Mouse (Mus musculus) frontal cortex, postnatal 14 days (tissue): ENCODE measurements at regions not wholly inside any gene's neighbourhood (a gene's known extent, or its start where the extent isn't known, plus 50 kb on each side); places are given as distances from the start of the nearest gene placed in this dataset.

Experiments used
- DNase-seq, 2 experiments: peaks; one replicate each; pipeline ENCODE4 v3.0.0; 2022; ENCODE audit warnings: low spot score in 2 of 2

DNA sequence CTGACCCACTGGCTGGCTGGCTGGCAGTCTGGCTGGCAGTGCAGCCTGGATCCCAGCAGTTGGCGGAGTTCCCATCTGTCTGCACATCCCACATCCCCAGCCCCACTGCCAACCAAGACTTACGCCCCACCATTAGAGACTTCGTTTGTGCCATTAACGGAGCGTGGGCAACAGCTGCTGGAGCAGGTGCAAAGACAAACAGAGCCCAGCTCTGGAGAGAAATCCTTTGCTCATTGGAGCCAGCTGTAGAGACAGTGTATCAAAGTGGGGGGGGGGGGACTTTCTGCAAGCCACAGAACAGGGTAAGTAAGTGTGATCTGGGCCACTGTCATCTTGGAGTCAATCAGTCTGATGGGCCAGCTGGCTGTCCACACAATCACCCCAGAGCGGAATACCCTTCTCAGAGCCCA, 52.3 kb downstream of the Rplp1 start:
- peak; percentile 65 to 78 for DNase-seq

DNA sequence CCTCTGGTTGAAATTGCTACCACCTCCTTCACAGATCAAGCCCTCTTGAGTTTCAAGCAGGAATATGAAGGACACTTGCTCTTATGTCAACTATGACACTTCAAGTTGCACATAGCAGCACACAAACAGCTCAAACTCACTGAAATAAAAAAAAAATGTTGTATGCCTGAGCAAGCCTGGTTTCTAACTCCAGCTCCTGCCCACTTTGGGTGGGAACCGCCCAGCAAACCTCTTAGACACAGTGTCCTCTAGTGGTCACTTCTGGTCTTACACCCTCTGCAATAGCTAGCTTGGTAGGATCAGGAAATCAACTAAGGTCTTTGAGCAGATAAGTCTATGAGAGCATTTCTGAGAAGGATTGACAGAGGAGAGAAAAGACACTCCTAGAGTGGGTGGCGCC, 54.2 kb downstream of the Rplp1 start:
- peak in 1 of 2 experiments; percentile 49 for DNase-seq

DNA sequence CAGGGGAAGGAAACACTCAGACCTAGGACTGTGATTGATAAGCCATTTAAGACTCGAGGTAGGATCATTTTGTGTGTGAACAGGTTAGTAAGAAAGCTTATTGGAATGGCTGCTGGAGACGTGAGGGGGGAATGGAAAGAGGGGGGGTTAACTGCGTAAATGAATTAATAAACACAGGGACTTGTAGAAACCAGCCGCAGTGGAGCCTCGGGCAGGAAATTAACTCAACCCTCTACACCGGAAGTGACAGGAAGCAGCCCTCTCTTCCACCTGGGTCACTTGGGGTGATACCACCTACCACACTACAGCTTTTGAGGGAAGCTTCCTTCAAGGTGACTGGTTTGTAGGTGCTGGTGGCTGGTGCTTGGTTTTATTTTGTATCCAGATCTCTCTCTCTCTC, 54.9 kb downstream of the Rplp1 start:
- DNase-seq: no peak

DNA sequence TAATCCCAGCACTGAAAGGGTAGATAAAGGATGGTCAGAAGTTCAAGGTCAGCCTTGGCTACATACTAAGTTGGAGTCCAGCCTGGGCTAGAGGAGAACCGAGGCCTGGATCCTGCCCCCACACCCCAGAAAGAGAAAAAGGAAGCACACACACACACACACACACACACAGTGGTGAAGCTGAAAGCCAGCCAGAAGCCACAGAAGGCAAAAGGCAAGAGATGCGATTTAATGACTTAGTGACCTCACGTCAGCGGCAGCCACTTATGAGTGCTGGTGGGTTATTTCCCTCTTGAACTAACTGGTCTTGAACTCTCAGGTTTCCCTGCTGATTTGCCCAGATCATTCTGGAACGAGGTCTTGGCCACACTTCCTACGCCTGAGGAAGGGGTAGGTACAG, 56.5 kb downstream of the Rplp1 start:
- no peak for DNase-seq

DNA sequence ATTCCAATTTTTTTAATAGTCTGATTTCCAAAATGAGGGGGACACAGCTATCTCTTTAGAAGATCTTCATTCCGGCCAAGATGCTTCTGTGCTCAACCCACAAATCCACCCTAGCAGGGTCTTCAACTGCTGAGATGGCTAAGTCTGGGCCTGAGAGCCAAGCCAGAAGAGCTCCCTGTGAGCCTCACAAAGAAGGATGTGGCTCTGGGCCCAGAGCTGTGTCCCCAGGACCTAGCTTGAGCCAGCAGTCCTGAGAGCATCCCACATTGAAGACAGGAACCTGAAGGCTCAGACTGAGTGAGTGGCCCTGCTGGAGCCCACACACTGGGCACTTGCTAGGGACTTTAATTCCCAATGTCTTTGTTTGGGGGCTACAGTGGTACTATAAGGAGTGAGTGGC, 57.7 kb downstream of the Rplp1 start:
- DNase-seq: no peak

DNA sequence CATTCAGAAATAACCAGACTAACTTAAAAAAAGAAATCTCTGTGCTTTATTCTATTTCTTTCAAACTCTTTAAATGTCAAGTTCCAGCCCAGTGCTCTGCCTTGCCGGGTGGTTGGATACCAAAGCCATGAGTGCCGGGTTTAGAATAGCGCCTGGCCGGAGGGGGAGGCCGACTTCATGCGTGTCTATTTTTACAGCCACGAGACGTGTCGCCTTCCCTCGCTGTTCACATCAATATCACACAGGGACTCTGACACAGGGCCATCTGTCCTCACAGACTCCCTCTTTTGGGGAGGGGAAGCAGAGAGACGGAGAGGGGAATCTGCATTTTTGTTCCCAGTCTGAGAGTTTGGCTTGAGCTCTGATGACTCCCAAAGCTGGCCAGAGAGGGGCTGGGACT, 58.7 kb downstream of the Rplp1 start:
- peak in 1 of 2 experiments; percentile 32 for DNase-seq

DNA sequence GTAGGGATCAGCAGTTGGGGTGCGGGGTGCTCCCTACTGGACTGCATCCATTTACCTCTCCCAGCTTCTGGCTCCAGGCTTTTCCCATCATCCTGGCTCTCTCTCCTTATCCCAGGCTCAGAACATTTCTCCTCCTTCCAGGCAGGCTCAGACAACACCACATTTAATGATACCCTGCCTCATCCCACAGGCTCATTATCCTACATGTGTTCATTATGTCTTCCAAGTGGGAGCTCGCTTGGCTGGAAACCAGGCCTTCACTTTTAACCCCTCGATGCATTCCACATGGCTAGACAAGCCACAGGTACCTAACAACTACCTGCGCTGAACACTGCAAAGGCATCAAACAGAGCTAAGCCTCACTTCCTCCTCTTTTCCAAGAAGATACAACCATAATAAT, 60.5 kb downstream of the Rplp1 start:
- DNase-seq: no peak

DNA sequence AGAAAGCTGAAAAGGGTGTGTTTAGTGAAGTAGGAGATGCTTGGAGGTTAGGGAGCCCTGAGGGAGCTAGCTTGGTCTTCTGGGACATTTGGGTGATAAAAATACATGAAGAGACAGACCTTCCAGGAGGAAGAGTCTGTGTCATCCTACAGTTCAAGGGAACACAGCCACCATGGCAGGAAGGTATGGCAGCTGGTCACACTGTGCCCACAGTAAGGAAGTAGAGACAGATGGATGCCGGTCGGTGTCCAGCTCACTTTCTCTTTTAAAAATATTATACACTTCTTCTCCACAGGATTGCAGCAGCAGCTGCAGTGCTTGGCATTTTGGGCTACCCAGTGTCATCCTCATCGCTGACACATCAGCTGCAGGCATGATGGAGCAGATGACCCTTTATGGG, 63.0 kb downstream of the Rplp1 start:
- no peak for DNase-seq

DNA sequence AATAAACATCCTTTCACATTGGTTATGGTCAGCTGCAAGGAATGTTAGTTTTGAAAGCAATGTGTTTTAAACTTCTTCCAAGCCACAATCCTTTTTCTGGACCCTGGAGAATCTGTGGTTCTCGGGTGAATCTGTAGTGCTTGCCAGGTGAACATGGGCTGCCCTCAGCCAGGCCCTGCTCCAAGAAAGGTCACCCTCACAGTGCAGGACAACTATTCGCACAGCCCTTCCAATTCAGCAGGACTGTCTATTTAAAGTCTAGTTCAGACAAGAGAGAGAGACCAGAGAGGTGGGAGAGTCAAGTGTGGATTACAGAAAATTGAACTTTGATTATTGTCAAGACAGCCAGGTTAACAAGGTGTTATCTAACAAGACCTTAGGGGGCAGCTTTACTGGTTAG, 65.9 kb downstream of the Rplp1 start:
- DNase-seq: no peak

DNA sequence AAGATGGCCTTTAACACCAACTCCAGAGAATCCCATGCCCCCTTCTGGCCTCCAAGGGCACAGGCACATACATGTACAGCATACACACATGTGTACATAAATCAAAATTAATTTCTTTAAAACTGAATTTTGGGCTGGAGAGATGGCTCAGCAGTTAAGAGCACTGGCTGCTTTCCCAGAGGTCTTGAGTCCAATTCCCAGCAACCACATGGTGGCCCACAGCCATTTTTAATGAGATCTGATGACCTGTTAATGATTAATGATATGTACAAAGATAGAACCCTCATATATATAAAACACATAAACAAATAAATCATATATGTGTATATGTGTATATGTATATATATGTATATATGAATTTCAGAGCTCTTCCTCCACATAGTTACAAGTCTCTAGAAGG, 66.8 kb downstream of the Rplp1 start:
- no peak for DNase-seq

DNA sequence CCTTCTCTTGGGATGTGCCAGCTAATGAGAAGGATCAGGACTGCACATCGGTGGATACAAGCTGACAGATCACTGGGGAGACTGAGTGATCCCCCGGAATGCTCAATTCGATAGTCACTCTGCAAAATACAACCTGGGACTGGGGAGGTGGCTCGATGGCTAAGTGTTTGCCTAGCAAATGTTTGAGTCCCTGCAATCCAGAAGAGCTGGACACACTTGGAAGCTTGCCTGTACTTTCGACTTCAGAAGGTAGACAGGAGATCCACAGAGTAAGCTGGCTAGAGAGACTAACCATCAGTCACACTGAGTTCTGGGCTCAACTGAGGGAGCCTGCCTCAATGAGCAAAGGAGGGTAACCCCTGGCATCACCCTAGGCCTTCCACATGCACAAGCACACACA, 69.7 kb downstream of the Rplp1 start:
- no peak for DNase-seq

DNA sequence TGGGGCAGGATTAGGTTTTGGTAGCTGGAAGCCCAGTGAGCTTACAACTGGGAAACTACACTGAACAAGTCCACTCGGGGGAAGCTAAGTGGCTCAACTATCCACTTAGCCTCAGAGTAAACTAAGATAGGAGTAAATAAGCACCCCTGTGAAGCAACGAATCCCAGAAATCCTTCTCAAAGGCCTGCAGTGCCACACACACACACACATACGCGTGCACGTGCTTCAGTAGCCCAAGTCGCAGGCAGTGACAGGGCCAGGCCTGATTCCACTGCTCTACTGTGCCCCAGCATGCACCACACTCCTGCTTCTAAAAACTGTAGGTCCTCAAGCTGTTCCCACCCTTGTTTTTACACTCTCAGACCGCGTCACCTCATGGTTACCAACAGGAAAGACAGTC, 70.2 kb downstream of the Rplp1 start:
- DNase-seq: no peak

DNA sequence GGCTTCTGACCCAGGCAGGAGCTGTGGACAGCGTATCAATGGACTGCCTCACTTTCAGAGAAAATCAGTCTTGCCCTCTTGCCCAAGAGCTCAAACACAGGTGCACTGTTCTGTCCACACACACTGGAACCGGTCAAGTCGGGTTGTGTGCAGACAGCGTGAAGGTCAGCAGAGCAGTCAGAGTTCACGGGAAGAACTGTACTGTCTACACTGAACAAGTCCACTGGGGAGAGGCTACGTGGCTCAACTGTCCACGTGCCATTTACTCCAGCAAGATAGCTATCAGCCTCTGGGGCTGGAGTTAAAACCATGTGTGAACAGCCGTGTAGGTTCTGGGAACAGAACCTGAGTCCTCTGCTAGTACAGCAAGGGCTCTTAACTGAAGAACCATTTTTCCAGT, 70.8 kb downstream of the Rplp1 start:
- no peak for DNase-seq

DNA sequence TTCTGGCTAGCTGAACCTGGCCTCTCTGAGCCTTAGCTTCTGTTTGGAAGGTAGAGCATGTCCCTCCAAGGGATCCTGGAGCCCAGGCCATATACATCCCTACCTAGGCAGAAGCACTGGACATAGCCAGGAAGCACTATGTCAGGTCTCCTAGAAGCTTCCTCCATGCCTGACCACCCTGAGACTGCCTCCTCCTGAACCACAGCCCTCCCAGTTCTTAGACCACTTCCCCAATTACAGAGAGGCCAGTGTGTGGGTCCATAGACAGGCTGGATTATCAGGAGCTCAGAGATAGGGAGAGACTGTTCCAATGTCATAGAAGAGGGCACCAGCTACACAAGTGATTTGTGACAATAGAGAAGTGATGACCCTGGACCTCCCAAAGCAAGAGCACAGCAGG, 72.0 kb downstream of the Rplp1 start:
- no peak for DNase-seq

DNA sequence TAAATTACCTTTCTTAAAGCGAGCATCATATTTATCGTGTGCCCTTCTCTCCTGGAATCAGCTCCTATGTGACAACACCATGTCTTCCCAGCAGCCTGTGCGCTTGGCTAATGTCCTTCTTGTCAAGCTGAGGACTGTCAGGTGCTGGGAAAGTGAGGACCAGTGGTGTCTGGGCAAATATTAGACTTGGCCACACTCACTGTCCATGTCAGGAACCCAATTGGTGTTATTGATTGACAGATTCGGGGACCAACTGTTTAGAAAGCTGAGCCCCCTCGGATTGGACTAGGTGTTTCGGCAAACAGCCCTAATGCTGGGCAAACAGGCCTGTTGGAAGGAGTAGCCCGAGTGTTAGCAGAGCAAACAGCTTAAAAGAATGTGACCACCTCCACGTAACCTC, 73.1 kb downstream of the Rplp1 start:
- DNase-seq: no peak

DNA sequence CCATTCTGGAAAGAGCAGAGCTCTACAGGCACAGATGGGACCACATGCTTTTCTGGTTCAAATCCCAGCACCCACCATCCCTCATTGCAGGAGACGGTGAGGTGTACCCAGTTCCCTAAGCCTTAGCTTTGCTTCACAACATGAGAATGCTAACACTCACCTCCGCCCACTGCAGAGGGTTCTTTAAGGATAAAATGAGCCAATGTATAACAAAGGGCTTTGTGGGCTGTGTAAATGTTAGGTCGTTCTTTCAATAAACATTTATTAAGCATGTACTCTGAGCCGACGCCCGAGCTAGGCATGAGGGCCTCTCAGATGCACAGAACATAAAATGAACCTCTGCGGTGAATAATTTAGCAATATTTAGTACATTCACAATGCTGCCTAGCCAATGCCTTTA, 74.0 kb downstream of the Rplp1 start:
- no peak for DNase-seq

DNA sequence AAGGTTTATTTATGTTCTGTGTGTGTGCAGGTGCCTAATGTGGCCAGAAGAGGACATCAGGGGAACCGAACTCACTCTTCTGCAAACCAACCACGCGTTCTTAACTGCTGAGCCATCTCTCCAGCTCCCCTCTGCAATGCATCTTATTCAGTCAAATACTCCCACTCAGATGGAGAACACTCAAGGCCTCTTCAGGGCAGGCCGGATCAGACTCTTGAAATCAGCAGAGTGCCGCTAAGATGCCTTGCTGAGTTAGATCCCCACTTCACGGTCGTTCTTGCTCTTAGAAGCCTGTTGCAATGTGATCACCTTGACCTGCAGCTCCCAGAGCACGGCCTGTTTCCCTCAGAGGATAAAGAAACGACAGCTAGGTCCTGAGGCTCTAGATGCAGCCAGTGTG, 81.1 kb downstream of the Rplp1 start:
- DNase-seq: no peak

DNA sequence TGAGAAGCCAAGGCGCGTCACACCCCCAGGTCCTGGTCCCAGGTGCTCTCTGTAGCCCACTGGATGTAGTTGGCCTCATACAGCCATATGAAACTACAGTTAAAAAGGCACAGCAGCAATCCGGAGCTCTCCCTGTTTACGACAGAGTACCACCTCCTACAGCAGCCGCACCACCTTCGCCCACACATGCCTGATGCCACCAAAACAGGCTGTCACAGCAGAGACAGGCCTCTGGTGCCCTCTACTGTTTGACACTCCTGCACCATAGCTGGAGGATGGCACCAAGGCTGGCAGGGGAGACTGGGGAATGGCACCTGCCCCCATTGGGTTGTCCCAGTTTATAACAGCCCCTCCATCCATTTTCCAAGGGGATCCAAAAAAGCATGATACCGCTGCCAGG, 84.1 kb downstream of the Rplp1 start:
- DNase-seq: peak; percentile 71 to 80

DNA sequence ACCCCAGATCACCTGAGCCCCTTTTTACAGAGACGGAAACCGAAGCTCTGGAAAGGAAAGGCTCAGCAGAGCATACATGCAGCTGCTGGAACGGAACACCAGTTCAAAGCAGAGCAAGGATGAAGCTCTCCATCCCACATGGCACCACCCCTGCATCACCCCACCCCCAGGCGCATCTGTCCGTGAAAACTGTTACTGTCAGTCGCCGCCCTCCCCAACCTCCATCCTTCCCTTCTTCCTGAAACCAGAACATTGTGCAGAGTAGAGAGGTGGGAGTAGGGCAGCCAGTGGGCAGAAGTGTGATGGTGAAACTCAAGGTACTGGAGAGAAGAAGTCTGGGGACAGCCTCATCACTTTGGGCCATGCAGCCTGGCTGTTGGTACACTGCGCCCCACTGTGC, 84.6 kb downstream of the Rplp1 start:
- peak in 1 of 2 experiments; percentile 17 for DNase-seq

DNA sequence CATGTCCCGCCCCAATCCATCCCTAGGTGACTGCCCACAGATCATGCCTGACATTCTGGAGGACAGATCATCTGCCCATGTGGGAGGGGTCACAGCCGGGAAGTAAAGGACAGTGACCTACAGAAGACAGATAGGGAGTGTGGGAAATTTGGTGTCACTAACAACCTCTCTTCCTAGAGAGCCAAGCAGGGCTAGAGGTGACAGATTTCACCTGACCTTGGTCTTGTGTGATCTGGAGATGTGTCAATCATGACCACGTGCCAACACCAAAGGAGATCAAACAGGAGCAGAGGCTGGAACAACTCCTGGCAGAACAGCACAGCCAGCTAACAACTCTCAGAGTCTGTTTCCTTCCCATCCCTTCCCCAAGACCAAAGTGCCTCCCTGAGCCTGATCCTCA, 85.0 kb downstream of the Rplp1 start:
- no peak for DNase-seq

DNA sequence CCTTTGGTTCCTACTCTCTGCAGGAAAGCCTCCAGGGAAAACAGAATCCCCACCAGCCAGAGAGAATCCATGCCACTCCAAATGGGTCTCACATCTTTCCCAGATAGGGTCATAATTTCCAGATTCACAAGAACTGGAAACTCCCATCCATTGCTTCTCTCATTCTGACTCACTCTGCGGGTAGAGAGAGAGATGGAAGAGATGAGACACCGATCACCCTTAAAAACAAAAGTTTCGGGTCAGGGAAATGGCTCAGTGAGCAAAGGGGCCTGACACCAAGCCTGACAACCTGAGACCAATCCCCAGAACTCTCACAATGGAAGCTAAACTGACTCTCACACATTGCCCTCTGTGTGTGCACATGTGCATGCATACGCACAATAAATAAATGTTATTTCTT, 86.6 kb downstream of the Rplp1 start:
- DNase-seq: no peak

DNA sequence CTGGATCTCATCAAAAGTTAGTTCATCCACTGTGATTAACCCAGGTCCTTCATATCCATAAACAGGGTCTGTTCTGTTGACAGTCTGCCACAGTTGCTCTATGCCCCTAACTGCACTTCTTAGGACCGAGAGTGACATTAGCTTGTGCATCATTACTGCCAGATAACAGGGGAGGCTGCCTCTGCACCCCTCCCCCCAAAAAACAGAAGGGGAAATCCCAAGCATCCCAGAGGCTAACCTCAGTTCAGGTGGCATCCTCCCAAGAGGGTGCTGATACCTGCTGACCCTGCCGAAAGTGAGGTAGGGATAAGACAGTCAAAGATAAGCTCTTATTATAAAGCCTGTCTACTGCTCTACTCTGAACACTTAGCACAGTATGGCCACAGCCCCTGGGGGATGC, 87.3 kb downstream of the Rplp1 start:
- no peak for DNase-seq

DNA sequence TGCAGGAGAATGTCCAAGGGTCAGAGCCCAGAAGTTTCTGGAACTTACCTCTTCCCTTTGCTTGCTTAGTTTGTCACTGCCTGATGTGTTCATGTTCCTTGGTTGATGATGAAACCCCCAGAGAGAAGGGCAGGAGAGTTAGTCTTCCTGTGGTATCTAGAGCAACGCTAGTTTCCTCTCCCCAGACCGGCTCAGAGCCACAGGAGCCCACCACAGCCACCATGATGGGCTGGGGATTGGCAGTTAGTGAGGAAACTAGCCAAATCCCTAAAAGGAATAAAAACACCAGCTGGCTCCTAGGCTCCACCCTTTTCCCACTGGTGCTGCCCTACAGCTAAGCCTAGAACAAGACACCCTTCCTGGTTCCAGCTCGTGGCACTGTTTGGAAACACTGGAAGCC, 87.9 kb downstream of the Rplp1 start:
- no peak for DNase-seq

DNA sequence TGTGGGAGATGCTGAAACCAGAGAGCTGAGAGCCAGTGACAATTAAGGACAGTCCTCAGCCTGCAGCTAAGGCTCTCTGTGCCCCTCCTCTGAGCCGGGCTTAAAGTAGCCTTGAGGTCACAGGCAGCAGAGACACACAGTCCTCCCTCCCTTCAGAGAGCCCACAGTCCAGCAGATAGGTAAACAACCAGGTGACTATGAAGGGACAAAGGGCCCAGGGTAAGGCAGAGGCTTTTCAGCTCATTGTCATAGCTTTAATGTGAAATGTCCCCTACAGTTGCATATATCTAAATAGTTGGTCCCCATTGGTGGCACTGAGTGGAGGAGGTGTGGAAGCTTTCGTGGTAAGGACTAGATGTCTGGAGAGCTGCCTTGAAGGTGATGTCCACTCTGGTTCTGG, 88.5 kb downstream of the Rplp1 start:
- no peak for DNase-seq

DNA sequence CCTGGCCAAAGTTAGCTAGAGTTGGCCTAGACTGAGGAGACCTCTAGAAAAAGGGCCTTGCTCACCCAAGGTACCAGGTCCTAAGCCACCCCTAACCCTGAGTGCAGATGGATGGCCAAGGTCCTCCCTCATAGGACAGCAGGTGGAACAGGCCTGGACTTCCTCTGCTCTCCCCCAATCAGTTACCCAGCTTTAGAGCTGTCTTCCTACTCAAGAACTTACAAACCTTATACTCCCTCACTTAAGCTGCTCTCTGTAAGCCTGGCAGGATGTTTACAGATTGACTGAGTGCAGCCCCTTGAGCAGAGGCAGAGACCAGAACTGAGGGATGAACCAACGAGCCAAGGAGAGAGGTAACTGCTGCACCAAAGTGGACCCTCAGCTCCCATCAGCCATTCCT, 94.5 kb downstream of the Rplp1 start:
- DNase-seq: no peak
